Comparison of ENCODE assay signal across 10 mouse cellular contexts in genomic region chr9:74028438-74028837, GRCm38 (mm10). TPM values are rescaled to one million over a fixed set of nuclear protein-coding genes. Genes with fewer than 3 reads are reported as not detected.
A peak's percentile ranks its signal among the peaks of the same experiment; 100 is the strongest.
DNase-seq lines count a peak whose midpoint lies in the region; ATAC-seq and TF ChIP-seq lines count a peak whose summit lies in the region.
"Had no signal": no experiment of that assay in that cellular context is flagged by ENCODE, and none has a peak within 500 bp of the region (broad histone marks: within the 10 kb centered on the region; RNA-seq: fewer than 3 reads in every experiment).

No protein-coding gene starts in this region.

- no peaks in the 10 kb centered on the region for H3K36me3 ChIP-seq in forebrain, embryonic 14.5 days (ENCODE audit: control insufficient read depth, insufficient read depth, low read length)
- no peaks in the 10 kb centered on the region for H3K36me3 ChIP-seq in forebrain, embryonic 11.5 days (ENCODE audit: control insufficient read depth, insufficient read depth, low read length)
- no peaks in the 10 kb centered on the region for H3K36me3 ChIP-seq in ES-E14 (ENCODE audit: control insufficient read depth, insufficient read depth, low read length, poor library complexity, severe bottlenecking)
- H3K36me3 ChIP-seq: embryonic facial prominence, embryonic 13.5 days; midbrain, embryonic 12.5 days had no signal

- H3K4me2 ChIP-seq in forebrain, embryonic 14.5 days (ENCODE audit: low read length) = no peak overlapping the region
- no peak overlapping the region for H3K4me2 ChIP-seq in forebrain, embryonic 11.5 days (ENCODE audit: low read depth, low read length, severe bottlenecking)
- H3K4me2 ChIP-seq: embryonic facial prominence, embryonic 13.5 days; midbrain, embryonic 12.5 days had no signal

- 59% methylated on average over 1 of the region's 1 CpGs for WGBS in forebrain, embryonic 14.5 days
- 45% methylated on average over 1 of the region's 1 CpGs for WGBS in forebrain, embryonic 11.5 days

- H3K9me3 ChIP-seq in forebrain, embryonic 14.5 days (replicated peaks; ENCODE audit: control insufficient read depth, low read length) = no peaks in the 10 kb centered on the region
- no peaks in the 10 kb centered on the region for H3K9me3 ChIP-seq in forebrain, embryonic 11.5 days (ENCODE audit: control insufficient read depth, low read length)
- no peaks in the 10 kb centered on the region for H3K9me3 ChIP-seq in ES-E14 (ENCODE audit: control insufficient read depth, insufficient read depth, low read depth, low read length)
- H3K9me3 ChIP-seq: embryonic facial prominence, embryonic 13.5 days; midbrain, embryonic 12.5 days had no signal

- no peak for ATAC-seq in forebrain, embryonic 14.5 days
- ATAC-seq in forebrain, embryonic 11.5 days (replicated peaks; ENCODE audit: low FRiP score) = no peak
- ATAC-seq in megakaryocyte progenitor cell, adult 5-6 weeks (replicated peaks; ENCODE audit: poor library complexity) = no peak

- in situ Hi-C loops in ES-E14 (cut with MboI; ENCODE audit: low sequenced_read_pairs in 2 of 2, unreplicated experiment in 2 of 2) = no loop called here

- no peak overlapping the region for H3K4me3 ChIP-seq in forebrain, embryonic 14.5 days (ENCODE audit: low read depth, low read length)
- no peak overlapping the region for H3K4me3 ChIP-seq in forebrain, embryonic 11.5 days (ENCODE audit: low read depth, low read length)
- H3K4me3 ChIP-seq in ES-E14 (ENCODE audit: insufficient read depth in 1 of 2, low read depth in 1 of 2, low read length in 2 of 2, poor library complexity in 1 of 2, severe bottlenecking in 1 of 2) = no peak overlapping the region
- H3K4me3 ChIP-seq: embryonic facial prominence, embryonic 13.5 days; midbrain, embryonic 12.5 days had no signal

- intact Hi-C loops in left cerebral cortex, postnatal 25 days (cut with DNase I) = no loop called here
- intact Hi-C loops in left cerebral cortex, postnatal 36 days (cut with DNase I) = no loop called here

- H3K9ac ChIP-seq in forebrain, embryonic 14.5 days (ENCODE audit: low read length) = no peak overlapping the region
- H3K9ac ChIP-seq in forebrain, embryonic 11.5 days (ENCODE audit: low read length) = no peak overlapping the region
- no peak overlapping the region for H3K9ac ChIP-seq in ES-E14 (ENCODE audit: insufficient read depth, low read depth, low read length, poor library complexity, severe bottlenecking)
- H3K9ac ChIP-seq: embryonic facial prominence, embryonic 13.5 days; midbrain, embryonic 12.5 days had no signal

- H3K4me1 ChIP-seq in forebrain, embryonic 14.5 days (ENCODE audit: control insufficient read depth, insufficient read depth, low read length) = no peaks in the 10 kb centered on the region
- H3K4me1 ChIP-seq in forebrain, embryonic 11.5 days (replicated peaks; ENCODE audit: control insufficient read depth, insufficient read depth, low read length) = no peaks in the 10 kb centered on the region
- H3K4me1 ChIP-seq in ES-E14 (ENCODE audit: control insufficient read depth in 2 of 2, insufficient read depth in 2 of 2, low read length in 2 of 2, poor library complexity in 1 of 2) = no peaks in the 10 kb centered on the region
- H3K4me1 ChIP-seq: embryonic facial prominence, embryonic 13.5 days; midbrain, embryonic 12.5 days had no signal

- H3K27ac ChIP-seq in forebrain, embryonic 14.5 days (ENCODE audit: low read depth, low read length) = no peak overlapping the region
- H3K27ac ChIP-seq in forebrain, embryonic 11.5 days (ENCODE audit: low read depth, low read length) = no peak overlapping the region
- H3K27ac ChIP-seq in ES-E14 (ENCODE audit: insufficient read depth, low read depth, low read length, poor library complexity, severe bottlenecking) = no peak overlapping the region
- H3K27ac ChIP-seq: embryonic facial prominence, embryonic 13.5 days; midbrain, embryonic 12.5 days had no signal

- no peaks in the 10 kb centered on the region for H3K27me3 ChIP-seq in forebrain, embryonic 14.5 days (replicated peaks; ENCODE audit: control insufficient read depth, insufficient read depth, low read length)
- no peaks in the 10 kb centered on the region for H3K27me3 ChIP-seq in forebrain, embryonic 11.5 days (ENCODE audit: control insufficient read depth, insufficient read depth, low read length)
- H3K27me3 ChIP-seq: embryonic facial prominence, embryonic 13.5 days; midbrain, embryonic 12.5 days had no signal

- DNase-seq in forebrain, embryonic 14.5 days (ENCODE audit: low spot score) = peak; percentile 22
- no peak for DNase-seq in forebrain, embryonic 11.5 days (ENCODE audit: low spot score)
- DNase-seq in left cerebral cortex, postnatal 25 days (ENCODE audit: low spot score in 2 of 2) = peak; percentile 5 to 10
- no peak for DNase-seq in left cerebral cortex, postnatal 36 days (ENCODE audit: low spot score in 2 of 2)
- peak; percentile 24 for DNase-seq in ES-E14 (ENCODE audit: low read depth, low spot score)
- peak; percentile 15 for DNase-seq in embryo, embryonic 9.5 days (ENCODE audit: extremely low spot score)
- no peak for DNase-seq in thymus, adult 18-20 months

TF ChIP-seq in ES-E14, 5 proteins besides CTCF, POLR2A, EP300 and RAD21:
- no peak for TF ChIP-seq MAFK (IDR thresholded peaks at IDR 0.05; ENCODE audit: insufficient read depth, low read depth, low read length)
- 0 out of 2 replicates have a peak, but pooled peaks have one; percentile 28 for TF ChIP-seq ZC3H11A (IDR thresholded peaks at IDR 0.05; ENCODE audit: borderline replicate concordance, low read depth, low read length)
- TF ChIP-seq HCFC1 (IDR thresholded peaks at IDR 0.05; ENCODE audit: borderline replicate concordance, insufficient read depth, low read length) = no peak
- no peak for TF ChIP-seq CHD2 (IDR thresholded peaks at IDR 0.05; ENCODE audit: low read depth, low read length)
- TF ChIP-seq ZNF384 (IDR thresholded peaks at IDR 0.05; ENCODE audit: low read depth, low read length) = no peak
TF ChIP-seq in ES-E14: peak in this region for 1.

RNA-seq across cellular contexts. Expression of gene Unc13c, which starts 59.7 kb away (rescaled TPM):
- polyA plus RNA-seq in forebrain, embryonic 14.5 days (2014; fragmentation: Nextera tagmentation; extraction: Ambion mirVana) = 1.1 and 1.7 TPM in 2 replicates
- 0.09 and 0.15 TPM in 2 replicates for polyA plus RNA-seq in forebrain, embryonic 11.5 days (2014; fragmentation: Nextera tagmentation; extraction: Ambion mirVana)
- total RNA-seq in left cerebral cortex, postnatal 25 days (2021) = 10 to 100 TPM; 18.7 to 25.7 TPM
- total RNA-seq in left cerebral cortex, postnatal 36 days (2021) = 10 to 100 TPM; 19.0 to 23.1 TPM
- total RNA-seq in ES-E14 (2012; rRNA removed) = under 0.01 and 0.05 TPM in 2 replicates
- not detected in 2 replicates for total RNA-seq in megakaryocyte progenitor cell, adult 5-6 weeks (2015)
- not detected in 2 replicates for total RNA-seq in megakaryocyte progenitor cell, adult 5-6 weeks (2017)

Comparison
In these comparisons a context has a peak if more than half of its experiments do, and no peak if none do; other contexts are left out.
1. DNase-seq: peak in forebrain, embryonic 14.5 days (single experiment), left cerebral cortex, postnatal 25 days (2 of 2), ES-E14 (single experiment) and embryo, embryonic 9.5 days (single experiment); none in forebrain, embryonic 11.5 days (single experiment), left cerebral cortex, postnatal 36 days (0 of 2) and thymus, adult 18-20 months (0 of 2).
2. RNA of gene Unc13c, which starts 59.7 kb away (total RNA-seq): 18.7 to 25.7 TPM in left cerebral cortex, postnatal 25 days and 19.0 to 23.1 TPM in left cerebral cortex, postnatal 36 days; under 0.01 to 0.05 TPM in ES-E14 and not detected in megakaryocyte progenitor cell, adult 5-6 weeks; every median in the first group is over 10 times any median in the second.